Mouse (Mus musculus): Measurements from ENCODE around the gene Ubqln5. TPM values are rescaled to one million over a fixed set of nuclear protein-coding genes. Genes with fewer than 3 reads are reported as not detected.

Gene Ubqln5
- polyA plus RNA-seq (2015; fragmentation: Nextera tagmentation; extraction: Ambion mirVana) = not detected in 2 replicates

GRCm38 (mm10) chr7:104129726-104130125 lies at the start of gene Ubqln5:
Gene Ubqln5 (minus strand): TSS chr7:104129826.
- Histone ChIP-seq H3K36me3 (no peaks in the 10 kb centered on the region), H3K27ac (no peak within 1 kb of the TSS), H3K9me3 (no peaks in the 10 kb centered on the region), H3K9ac (replicated peaks) (no peak within 1 kb of the TSS), H3K27me3 (no peaks in the 10 kb centered on the region), H3K4me3 (replicated peaks) (no peak within 1 kb of the TSS), H3K4me2 (replicated peaks) (no peak within 1 kb of the TSS), H3K4me1 (replicated peaks) (no peaks in the 10 kb centered on the region)
- WGBS = 96% methylated on average over 5 of the region's 5 CpGs
- no peak for ATAC-seq

- 65% methylated on average over 1 of the region's 1 CpGs for WGBS
- no peak for ATAC-seq
Measured at GRCm38 (mm10) chr7:104179074-104179473, 49.4 kb upstream of the Ubqln5 start.

GRCm38 (mm10) chr7:104178422-104179054 lies 48.9 kb upstream of the Ubqln5 start:
- ATAC-seq = no peak
- H3K36me3 ChIP-seq = no peaks in the 10 kb centered on the region
- no peaks in the 10 kb centered on the region for H3K9me3 ChIP-seq
- no peak overlapping the region for H3K4me2 ChIP-seq (replicated peaks)
- no peak overlapping the region for H3K27ac ChIP-seq
- H3K4me1 ChIP-seq (replicated peaks) = no peaks in the 10 kb centered on the region
- no peak overlapping the region for H3K9ac ChIP-seq (replicated peaks)
- H3K27me3 ChIP-seq = no peaks in the 10 kb centered on the region
- no peak overlapping the region for H3K4me3 ChIP-seq (replicated peaks)
- 65% methylated on average over 5 of the region's 5 CpGs for WGBS

More at GRCm38 (mm10) chr7:104179074-104179473, 49.4 kb upstream of the Ubqln5 start:
- Histone ChIP-seq H3K4me1 (replicated peaks) (no peaks in the 10 kb centered on the region), H3K36me3 (no peaks in the 10 kb centered on the region), H3K4me3 (replicated peaks) (no peak overlapping the region), H3K9me3 (no peaks in the 10 kb centered on the region), H3K4me2 (replicated peaks) (no peak overlapping the region), H3K27me3 (no peaks in the 10 kb centered on the region), H3K27ac (no peak overlapping the region), H3K9ac (replicated peaks) (no peak overlapping the region)

GRCm38 (mm10) chr7:104175085-104175484 lies 45.5 kb upstream of the Ubqln5 start:
- H3K9me3 ChIP-seq = no peaks in the 10 kb centered on the region
- H3K9ac ChIP-seq (replicated peaks) = no peak overlapping the region
- H3K27ac ChIP-seq = no peak overlapping the region
- 12% methylated on average over 1 of the region's 1 CpGs for WGBS
- no peak overlapping the region for H3K4me2 ChIP-seq (replicated peaks)
- H3K36me3 ChIP-seq = no peaks in the 10 kb centered on the region
- H3K4me1 ChIP-seq (replicated peaks) = no peaks in the 10 kb centered on the region
- H3K4me3 ChIP-seq (replicated peaks) = no peak overlapping the region
- no peak for ATAC-seq
- H3K27me3 ChIP-seq = no peaks in the 10 kb centered on the region

- H3K27ac ChIP-seq = no peak overlapping the region
- no peaks in the 10 kb centered on the region for H3K9me3 ChIP-seq
- no peak overlapping the region for H3K4me2 ChIP-seq (replicated peaks)
- no peak for ATAC-seq
- WGBS = 86% methylated on average over 6 of the region's 6 CpGs
- H3K36me3 ChIP-seq = no peaks in the 10 kb centered on the region
- H3K9ac ChIP-seq (replicated peaks) = no peak overlapping the region
- no peaks in the 10 kb centered on the region for H3K4me1 ChIP-seq (replicated peaks)
- H3K27me3 ChIP-seq = no peaks in the 10 kb centered on the region
- no peak overlapping the region for H3K4me3 ChIP-seq (replicated peaks)
Measured at GRCm38 (mm10) chr7:104169634-104170204, 40.1 kb upstream of the Ubqln5 start.

GRCm38 (mm10) chr7:104167105-104167504 lies 37.5 kb upstream of the Ubqln5 start:
- 89% methylated on average over 6 of the region's 6 CpGs for WGBS
- H3K4me2 ChIP-seq (replicated peaks) = no peak overlapping the region
- no peak for ATAC-seq
- H3K4me1 ChIP-seq (replicated peaks) = no peaks in the 10 kb centered on the region
- no peak overlapping the region for H3K9ac ChIP-seq (replicated peaks)
- H3K27ac ChIP-seq = no peak overlapping the region
- H3K27me3 ChIP-seq = no peaks in the 10 kb centered on the region
- H3K9me3 ChIP-seq = no peaks in the 10 kb centered on the region
- no peak overlapping the region for H3K4me3 ChIP-seq (replicated peaks)
- H3K36me3 ChIP-seq = no peaks in the 10 kb centered on the region

- no peak within 1 kb of the TSS for H3K4me2 ChIP-seq (replicated peaks)
- no peaks in the 10 kb centered on the region for H3K36me3 ChIP-seq
- no peak within 1 kb of the TSS for H3K9ac ChIP-seq (replicated peaks)
- H3K4me1 ChIP-seq (replicated peaks) = no peaks in the 10 kb centered on the region
- 79% methylated on average over 2 of the region's 2 CpGs for WGBS
- no peak within 1 kb of the TSS for H3K27ac ChIP-seq
- no peak within 1 kb of the TSS for H3K4me3 ChIP-seq (replicated peaks)
- no peak for ATAC-seq
- H3K9me3 ChIP-seq = no peaks in the 10 kb centered on the region
- H3K27me3 ChIP-seq = no peaks in the 10 kb centered on the region
Measured at GRCm38 (mm10) chr7:104150456-104150855, 20.8 kb upstream of the Ubqln5 start, which contains the start of gene Ubqlnl. Gene Ubqlnl (minus strand): TSS chr7:104150556.

GRCm38 (mm10) chr7:104143179-104143578 lies 13.6 kb upstream of the Ubqln5 start, which contains the start of gene Ubqln3:
Gene Ubqln3 (minus strand): TSS chr7:104143279.
- H3K36me3 ChIP-seq = no peaks in the 10 kb centered on the region
- 71% methylated on average over 3 of the region's 3 CpGs for WGBS
- ATAC-seq = no peak
- no peaks in the 10 kb centered on the region for H3K27me3 ChIP-seq
- H3K27ac ChIP-seq = no peak within 1 kb of the TSS
- no peak within 1 kb of the TSS for H3K4me3 ChIP-seq (replicated peaks)
- H3K9me3 ChIP-seq = no peaks in the 10 kb centered on the region
- no peak within 1 kb of the TSS for H3K9ac ChIP-seq (replicated peaks)
- no peak within 1 kb of the TSS for H3K4me2 ChIP-seq (replicated peaks)
- H3K4me1 ChIP-seq (replicated peaks) = no peaks in the 10 kb centered on the region

- Histone ChIP-seq H3K9me3 (no peaks in the 10 kb centered on the region), H3K4me3 (replicated peaks) (no peak within 1 kb of the TSS), H3K4me2 (replicated peaks) (no peak within 1 kb of the TSS), H3K27me3 (no peaks in the 10 kb centered on the region), H3K36me3 (no peaks in the 10 kb centered on the region), H3K9ac (replicated peaks) (no peak within 1 kb of the TSS), H3K4me1 (replicated peaks) (no peaks in the 10 kb centered on the region), H3K27ac (no peak within 1 kb of the TSS)
- 92% methylated on average over 5 of the region's 5 CpGs for WGBS
- ATAC-seq = no peak
Measured at GRCm38 (mm10) chr7:104137305-104137704, 7.7 kb upstream of the Ubqln5 start, which contains the start of gene Olfr643. Gene Olfr643 (minus strand): TSS chr7:104137405.

GRCm38 (mm10) chr7:104104757-104104972 lies 25.0 kb downstream of the Ubqln5 start, which contains the start of gene Olfr646:
Gene Olfr646 (plus strand): TSS chr7:104104873.
- H3K9ac ChIP-seq (replicated peaks) = no peak within 1 kb of the TSS
- no peaks in the 10 kb centered on the region for H3K4me1 ChIP-seq (replicated peaks)
- H3K27ac ChIP-seq = no peak within 1 kb of the TSS
- H3K27me3 ChIP-seq = no peaks in the 10 kb centered on the region
- H3K36me3 ChIP-seq = no peaks in the 10 kb centered on the region
- ATAC-seq = no peak
- no peak within 1 kb of the TSS for H3K4me2 ChIP-seq (replicated peaks)
- H3K4me3 ChIP-seq (replicated peaks) = no peak within 1 kb of the TSS
- H3K9me3 ChIP-seq = no peaks in the 10 kb centered on the region

GRCm38 (mm10) chr7:104103913-104104756 lies 25.5 kb downstream of the Ubqln5 start:
- Histone ChIP-seq H3K4me2 (replicated peaks) (no peak overlapping the region), H3K4me1 (replicated peaks) (no peaks in the 10 kb centered on the region), H3K27ac (no peak overlapping the region), H3K36me3 (no peaks in the 10 kb centered on the region), H3K9ac (replicated peaks) (no peak overlapping the region), H3K9me3 (no peaks in the 10 kb centered on the region), H3K4me3 (replicated peaks) (no peak overlapping the region), H3K27me3 (no peaks in the 10 kb centered on the region)
- ATAC-seq = no peak
- WGBS = 65% methylated on average over 4 of the region's 4 CpGs

GRCm38 (mm10) chr7:104085365-104085764 lies 44.3 kb downstream of the Ubqln5 start, which contains the start of gene Olfr645:
Gene Olfr645 (minus strand): TSS chr7:104085465.
- ATAC-seq = no peak
- Histone ChIP-seq H3K9me3 (no peaks in the 10 kb centered on the region), H3K36me3 (no peaks in the 10 kb centered on the region), H3K9ac (replicated peaks) (no peak within 1 kb of the TSS), H3K27me3 (no peaks in the 10 kb centered on the region), H3K4me2 (replicated peaks) (no peak within 1 kb of the TSS), H3K4me3 (replicated peaks) (no peak within 1 kb of the TSS), H3K27ac (no peak within 1 kb of the TSS), H3K4me1 (replicated peaks) (no peaks in the 10 kb centered on the region)
- WGBS = 90% methylated on average over 1 of the region's 1 CpGs
